Mouse (Mus musculus): ENCODE measurements around the gene Foxp1.

Foxp1 gene

DNA sequence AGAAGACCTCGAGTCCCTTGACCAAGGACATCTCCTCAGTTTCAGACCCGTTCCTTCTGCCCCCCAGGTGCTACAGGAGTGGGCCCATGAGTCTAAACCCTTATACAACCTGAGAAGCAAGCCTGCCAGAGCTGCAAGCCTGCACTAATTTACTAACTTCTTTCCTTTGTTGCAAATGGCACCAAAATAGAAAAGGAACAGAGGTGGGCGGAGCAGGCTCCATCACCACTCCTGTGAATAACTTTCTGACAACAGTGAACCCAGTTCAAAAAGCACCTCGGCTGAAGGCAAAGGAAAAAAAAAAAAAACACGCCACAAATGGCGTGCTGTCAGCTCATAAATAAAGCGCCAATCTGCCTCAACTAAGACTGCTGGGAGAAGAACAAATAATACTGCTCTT lies 81.4 kb downstream of the Foxp1 start:
- WGBS, result 56% methylated on average over 7 of the region's 7 CpGs

DNA sequence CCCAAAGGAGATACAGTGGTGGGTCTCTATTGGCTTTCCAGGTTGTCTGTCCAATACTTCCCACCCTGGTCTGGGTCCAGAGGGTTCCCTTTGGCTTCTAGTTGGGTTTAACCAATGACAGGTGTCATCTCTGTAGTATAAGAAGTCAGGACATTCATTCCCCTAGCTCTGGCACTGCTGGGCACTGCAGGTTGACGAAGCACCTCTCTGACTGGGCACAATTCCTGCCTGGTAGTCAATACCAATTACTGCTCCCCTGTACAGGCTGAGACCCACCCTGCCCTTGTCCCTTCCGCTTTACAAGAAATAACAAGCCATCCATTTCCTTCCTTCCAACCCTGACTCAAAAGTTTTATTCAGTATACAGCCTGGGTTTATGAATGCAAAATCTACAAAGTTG lies 81.9 kb downstream of the Foxp1 start:
- WGBS, result 78% methylated on average over 2 of the region's 2 CpGs

DNA sequence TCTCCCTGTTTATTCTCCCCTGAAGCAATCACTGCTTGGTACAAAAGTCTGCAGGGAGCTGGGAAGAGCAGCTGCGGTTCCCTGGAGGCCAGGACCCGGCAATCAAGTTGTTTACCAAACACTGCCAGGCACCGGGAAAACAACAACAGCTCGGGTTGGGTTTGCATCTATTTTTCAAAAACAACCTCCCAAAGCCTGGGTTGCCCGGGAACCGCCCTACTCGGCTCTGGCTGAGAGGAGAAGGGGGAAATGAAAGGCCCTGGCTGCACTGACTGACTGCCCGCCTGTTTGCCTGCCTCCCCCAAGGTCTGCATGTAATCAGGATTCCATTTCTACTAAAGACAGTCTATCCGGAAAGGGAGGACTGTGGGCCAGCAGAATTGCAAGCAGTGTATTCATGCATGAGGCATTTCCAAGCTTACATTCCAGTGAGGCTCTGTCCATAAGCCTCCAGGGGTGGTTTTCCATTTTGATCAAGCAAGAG lies 82.6 kb downstream of the Foxp1 start:
- WGBS, result 35% methylated on average over 9 of the region's 9 CpGs

DNA sequence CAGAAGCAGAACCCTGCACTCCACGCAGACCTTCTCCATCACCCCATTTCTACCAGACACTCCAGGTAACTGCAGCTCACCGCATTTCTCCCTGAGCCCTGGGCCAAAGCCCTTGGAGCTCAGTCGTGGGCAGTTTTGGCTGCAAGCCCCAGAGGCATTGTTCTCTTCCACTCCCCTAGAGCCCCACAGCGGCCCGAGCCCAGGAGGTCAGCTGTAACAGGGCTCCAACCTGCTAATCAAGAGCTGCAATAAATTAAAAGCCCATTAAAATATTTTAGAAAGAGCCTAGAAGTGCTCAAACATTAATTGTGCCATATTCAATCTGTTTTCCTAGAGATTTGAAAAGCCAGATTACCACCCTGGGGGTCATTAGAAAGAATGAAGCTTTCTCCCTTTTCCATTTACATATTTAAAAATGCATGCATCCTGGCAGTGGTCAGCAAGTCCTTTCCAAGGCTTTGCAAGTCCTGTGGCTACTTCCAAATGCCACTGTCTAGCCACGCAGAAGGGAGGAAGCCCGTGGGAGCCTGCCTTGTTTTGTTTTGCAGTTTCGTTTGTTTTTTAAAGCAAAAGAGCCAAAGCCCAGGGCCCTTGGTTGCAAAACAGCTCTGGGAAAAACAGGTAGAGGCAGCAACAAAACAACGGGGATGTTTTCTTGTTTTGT lies 83.2 kb downstream of the Foxp1 start:
- 41% methylated on average over 9 of the region's 9 CpGs for WGBS

DNA sequence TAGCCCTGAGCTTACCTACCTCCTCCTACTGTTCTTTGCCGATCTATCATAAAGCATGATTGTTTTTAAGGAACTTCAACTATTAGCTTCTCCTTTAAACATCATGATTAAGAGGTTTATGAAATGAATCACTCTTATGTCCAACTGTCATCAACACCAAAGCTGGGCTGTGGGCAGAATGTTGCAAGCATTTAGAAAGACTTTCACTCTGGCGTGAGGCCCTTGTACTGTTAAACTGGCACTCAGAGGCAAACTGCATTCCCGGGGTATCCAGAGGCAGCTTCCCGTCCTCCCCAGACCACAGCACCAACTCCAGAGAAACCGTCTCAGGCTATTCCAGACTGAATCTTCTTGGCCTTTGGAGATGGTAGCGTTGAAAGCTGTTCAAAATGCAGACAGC lies 86.2 kb downstream of the Foxp1 start:
- WGBS, result 84% methylated on average over 6 of the region's 6 CpGs

DNA sequence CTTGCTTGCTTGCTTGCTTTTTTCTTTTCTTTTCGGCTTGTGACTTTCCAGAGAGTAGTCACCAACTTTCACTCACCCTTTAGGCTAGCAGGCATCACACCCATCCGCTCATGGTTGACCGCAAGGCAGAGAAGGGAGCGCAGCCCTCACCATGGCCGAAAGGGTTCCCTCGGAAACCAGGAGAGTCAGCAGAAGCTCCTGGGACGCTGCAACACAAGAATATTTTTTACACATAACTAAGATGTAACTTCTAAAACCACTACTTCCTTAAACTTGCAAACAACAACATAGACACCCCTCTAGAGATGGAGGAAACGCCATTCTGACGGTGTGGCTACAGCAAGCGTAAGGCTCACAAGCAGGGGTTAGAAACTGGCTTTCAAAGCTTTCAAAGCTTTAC lies 87.4 kb downstream of the Foxp1 start:
- 94% methylated on average over 10 of the region's 10 CpGs for WGBS

DNA sequence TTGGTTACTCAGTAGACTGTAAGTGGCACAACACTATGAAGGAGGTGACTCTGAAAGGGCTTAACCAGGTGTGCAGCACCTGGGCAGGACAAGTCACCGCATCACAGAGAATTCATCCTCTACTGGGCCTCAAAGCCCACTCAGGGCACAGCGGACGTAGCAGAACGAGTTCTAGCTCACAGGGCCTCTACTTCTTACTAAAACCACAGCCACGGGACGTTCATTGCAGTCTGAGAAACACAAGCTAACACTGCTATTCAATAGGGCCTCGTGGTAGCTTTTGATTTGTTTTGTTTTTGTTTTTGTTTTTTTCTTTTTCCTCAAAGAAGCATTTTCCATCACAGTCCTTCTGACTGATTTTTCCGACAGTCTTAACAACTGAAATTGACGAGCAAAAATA lies 89.5 kb downstream of the Foxp1 start:
- 94% methylated on average over 9 of the region's 9 CpGs for WGBS

DNA sequence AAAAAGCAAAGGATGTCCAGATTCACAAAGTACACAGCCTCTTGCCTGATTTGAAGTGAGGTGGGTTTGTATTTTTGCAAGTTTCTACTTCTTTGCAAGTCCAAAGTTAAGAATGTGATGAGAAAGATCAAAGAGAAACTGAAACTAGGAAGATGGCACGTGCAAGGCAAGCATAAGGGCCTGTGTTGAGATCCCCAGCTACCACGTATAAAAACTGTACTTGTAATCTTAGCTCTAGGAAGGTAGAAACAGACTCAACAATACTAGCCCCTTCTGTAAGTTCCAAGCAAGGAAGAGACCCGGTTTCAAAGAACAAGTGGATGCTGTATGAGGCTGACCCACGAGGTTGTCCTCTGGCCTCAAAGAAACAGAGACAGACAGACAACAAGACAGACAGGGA lies 90.6 kb downstream of the Foxp1 start:
- 65% methylated on average over 4 of the region's 4 CpGs for WGBS

DNA sequence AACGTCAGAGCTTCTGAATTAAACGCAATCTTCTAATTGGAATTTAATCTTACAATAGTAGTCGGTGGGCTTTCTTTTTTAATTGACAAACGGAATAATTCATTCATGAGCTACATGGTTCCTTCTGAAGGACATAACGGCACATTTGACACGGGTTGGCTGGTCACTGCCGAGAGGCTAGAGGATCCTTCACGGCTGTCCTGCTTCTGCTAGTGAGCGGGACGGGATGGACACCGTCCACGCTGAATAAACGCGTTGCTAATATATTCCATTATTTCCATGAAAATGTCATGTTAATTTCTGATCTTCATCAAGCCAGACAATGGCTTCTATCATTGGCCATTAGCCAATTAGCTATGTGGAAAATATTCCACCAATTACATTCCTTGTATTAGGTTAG lies 92.0 kb downstream of the Foxp1 start:
- 87% methylated on average over 14 of the region's 14 CpGs for WGBS

DNA sequence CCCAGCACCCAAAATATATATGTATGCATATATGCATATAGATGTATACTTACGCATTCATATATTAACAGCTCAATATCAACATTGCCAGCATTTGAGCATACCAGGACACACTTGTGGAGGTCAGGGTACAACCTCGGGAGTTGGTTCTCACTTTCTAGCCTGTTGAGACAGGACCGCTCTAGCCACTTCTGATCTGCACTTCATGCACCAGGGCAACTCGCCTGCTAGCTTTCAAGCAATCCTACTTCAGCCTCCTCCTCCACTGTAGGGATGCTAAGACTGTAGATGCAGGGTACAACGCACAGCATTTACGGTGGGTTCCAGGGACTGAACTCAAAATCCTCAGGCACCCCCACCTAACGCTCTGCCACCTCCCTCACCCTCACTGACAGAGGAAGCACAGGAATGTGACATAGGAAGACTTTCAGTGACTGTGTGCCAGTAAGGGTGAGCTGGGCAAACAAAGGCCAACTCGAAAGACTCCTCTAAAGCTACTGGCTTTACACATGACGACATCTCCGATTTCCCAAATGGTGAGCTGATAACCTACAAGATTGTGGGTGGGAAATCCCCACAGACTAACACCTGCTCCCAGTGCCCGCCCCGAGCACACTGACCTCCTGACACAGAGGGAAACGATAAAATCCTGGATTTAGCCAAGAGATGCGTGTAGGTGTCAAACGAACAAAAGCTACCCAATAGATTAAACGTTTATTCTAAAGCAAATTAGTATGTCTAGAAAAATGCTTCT lies 93.0 kb downstream of the Foxp1 start:
- WGBS, result 85% methylated on average over 16 of the region's 16 CpGs

DNA sequence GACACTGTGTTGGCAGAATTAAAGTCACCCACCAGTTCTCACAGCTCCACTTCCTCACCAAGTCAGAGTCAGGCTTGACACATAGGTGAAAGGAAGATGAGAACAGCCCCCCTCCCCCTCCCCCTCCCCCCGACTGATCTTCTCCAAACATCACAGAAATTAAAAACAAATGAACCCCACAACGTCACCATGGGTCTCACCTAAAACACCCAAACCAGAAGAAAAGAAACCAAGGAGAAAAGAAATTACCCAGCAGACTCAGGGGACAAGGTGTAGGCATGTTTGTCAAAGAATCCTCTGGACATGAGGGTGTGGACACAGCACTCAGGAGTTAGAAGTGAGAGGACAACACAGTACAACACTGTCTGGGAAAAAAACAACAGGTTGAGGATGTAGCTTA lies 93.6 kb downstream of the Foxp1 start:
- WGBS, result 72% methylated on average over 2 of the region's 2 CpGs

DNA sequence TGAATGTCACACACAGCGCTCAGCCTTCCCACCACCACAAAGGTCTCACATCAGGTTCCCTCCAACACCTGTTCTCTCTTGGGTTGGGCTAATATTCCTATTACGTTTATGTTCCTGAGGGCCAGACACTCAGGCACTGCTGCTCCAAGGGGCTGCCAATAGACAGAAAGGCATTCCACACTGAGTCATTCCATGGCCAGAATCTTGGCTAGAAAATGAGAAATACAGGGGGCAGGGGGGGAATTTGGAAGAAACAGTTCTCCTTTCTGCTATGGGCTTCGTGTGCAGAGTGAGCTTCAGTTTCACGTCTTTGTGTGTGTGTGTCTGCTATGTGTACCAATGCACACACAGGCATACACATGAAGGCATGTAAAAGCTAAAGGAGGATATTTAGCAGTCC lies 95.2 kb downstream of the Foxp1 start:
- 80% methylated on average over 4 of the region's 4 CpGs for WGBS

DNA sequence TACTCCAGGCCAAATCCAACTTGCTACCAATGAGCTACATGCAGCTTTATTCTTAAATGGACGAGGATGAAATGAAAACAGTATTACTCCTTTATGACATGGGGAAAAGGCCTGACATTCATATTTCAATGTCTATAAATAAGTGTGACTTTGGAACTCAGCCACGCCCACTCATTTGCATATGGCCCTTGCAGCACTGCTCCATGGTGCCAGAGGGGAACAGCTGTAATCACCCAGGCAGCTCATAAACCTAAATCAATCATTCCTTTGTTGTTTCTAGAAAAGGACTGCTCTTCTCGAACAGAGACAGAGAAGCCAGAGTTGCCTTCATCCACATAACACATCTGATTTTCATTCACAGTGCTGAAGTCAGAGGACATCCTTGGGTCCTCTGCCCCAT lies 97.5 kb downstream of the Foxp1 start:
- 67% methylated on average over 3 of the region's 3 CpGs for WGBS

DNA sequence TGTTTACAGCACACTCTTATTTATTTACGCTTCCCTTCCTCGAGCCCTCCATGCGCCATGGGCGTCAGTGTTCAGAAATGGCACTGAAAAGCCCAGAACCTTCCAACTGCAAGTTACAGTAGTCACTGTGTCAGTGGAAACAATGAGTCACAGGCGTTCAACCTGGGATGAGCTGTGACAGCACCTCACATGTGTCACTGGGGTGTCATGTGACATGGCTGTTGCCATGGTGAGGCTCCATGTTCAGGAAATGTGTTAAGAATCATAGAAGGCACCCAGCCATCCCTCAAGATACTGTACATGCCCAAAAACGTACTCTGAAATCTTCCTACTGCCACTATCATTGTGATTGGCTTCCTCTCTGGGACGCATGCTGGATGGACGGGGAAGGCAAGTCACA lies 101.9 kb downstream of the Foxp1 start:
- 57% methylated on average over 8 of the region's 8 CpGs for WGBS

DNA sequence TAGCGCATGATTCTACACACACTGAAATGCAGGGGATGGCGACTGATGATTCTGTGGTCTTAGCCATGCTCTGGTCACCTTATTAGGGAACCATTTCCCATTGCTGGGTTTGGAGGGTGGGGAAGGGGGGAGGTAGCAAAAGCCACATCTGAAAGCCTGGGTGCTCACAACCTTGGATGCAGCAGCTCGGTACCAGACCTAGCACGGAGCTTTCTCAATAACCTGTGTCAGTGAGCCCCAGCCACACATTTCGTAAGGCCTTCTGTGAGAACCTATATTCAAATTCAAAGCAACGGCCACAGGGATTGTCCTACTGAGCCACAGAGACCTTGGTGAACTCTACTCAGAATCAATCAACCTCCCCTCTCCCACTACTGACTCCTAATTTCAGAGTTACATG lies 109.9 kb downstream of the Foxp1 start:
- 89% methylated on average over 6 of the region's 6 CpGs for WGBS

DNA sequence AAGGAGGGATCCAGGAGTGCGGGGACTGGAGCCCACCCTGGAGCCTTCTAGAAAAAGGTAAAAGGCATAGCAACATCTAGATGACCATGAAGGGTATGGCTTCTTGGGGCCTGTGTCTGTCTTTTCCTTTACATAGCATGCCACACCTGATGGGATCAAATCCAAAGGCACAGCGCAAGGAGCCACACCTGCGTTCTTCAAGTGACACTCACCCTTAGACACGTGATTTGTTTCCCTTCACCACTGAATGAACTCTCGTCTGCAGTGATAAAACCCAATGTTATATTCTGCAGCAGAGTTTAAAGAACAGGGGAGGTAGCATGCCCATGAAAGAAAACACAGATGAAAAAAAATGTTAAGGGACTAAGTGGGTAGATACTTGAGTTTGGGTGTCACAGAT lies 112.9 kb downstream of the Foxp1 start:
- 79% methylated on average over 5 of the region's 5 CpGs for WGBS

DNA sequence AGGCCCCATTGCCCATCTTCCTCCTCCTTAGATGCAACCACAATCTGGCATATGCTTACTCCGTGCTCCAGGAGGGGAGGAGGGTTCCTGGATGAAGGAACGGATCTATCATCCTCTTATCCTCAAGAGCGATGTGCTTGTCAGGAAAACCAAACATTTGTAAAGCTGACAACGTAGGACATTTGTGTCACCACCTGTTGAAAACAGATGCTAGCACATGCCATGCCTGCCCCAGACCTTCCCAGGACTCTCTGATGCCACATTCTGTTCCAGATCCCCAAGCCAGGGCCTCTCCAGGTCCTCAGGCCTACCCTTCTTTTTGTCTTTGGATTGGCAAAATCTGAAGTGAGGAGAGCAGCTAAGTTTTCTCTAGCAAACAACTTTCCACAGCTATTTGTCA lies 113.6 kb downstream of the Foxp1 start:
- 88% methylated on average over 4 of the region's 4 CpGs for WGBS

DNA sequence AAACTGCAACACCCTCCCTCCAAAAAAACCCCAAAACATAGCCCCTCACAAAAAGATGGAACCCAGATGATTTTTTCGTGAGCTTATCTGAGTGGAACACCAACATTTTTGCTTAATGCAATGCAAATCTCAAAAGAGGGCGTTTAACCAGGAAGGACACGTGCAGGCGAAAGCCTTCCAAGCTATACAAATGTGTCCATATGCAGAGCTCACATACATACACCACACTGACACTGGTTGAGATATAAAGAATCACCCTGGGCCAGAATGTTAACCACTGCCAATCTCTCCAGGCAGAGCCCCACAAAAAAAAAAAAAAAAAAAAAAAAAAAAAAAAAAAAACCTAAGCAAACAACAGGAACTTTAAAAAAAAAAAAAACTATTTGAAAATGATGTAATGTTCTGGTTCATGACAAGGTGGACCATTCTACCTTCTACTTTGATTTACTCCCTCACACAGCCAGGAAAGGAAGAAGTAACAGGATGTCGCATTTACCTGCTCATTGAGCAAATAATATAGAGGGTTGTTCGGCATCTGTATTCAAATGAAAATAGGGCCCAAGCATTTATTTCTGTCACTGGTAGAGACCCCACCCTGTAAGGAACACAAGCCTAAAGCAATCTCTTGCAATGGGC lies 118.6 kb downstream of the Foxp1 start:
- WGBS, result 73% methylated on average over 6 of the region's 6 CpGs

DNA sequence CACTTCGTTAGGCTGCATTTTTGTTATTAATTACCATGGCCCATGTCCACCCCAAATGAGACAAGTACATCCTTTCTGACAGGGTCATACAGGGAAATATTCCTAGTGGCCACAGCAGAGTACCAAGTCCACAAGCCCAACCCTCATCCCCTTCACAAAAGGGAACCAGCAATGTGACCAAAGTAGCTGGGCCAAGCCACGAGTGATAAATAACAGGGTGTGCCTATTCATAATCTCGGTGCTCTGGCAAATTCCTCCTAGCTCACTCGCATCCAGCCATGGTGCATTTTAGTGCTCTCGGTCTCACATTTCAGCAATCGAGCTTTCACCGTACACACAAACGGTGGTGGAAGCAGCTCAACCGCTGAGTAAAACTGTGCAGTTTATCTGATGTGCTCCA lies 119.6 kb downstream of the Foxp1 start:
- WGBS, result 76% methylated on average over 9 of the region's 9 CpGs

DNA sequence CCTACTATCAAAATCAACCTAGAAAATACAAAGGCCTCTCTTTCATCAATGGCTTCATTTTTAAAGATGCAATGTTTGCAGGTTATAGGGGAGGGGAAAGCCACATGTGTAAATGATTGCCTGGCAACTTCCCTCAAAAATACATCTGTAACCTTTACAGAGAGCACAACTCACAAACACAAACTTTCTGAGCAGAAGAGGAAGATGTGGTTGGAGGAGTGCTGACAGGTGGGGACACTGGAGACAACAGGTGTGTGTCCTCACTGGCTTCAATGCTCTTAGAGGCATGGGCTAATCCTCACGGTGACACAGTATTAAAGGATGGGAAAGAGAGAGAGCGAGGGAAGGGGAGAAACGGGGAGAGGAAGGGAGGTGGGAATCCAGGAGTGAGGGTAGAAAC lies 120.2 kb downstream of the Foxp1 start:
- 87% methylated on average over 3 of the region's 3 CpGs for WGBS

DNA sequence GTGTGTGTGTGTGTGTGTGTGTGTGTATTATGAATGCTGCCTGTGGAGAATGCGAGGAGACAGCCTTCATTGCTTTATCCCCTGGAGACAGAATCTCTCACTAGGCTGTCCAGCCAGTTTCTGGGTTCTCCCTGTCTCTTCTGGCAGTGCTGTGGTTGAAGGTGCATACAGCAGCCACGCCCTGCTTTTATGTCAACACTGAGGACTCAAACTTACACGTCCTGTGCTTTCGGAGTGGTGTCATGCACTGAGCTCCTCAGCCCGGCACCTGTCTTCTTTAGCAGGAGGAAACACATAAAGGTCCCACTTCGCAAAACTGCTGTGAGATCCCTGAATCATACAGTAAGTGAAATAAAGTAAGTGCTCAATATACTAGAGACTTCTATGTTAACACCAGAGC lies 120.7 kb downstream of the Foxp1 start:
- 84% methylated on average over 6 of the region's 6 CpGs for WGBS

DNA sequence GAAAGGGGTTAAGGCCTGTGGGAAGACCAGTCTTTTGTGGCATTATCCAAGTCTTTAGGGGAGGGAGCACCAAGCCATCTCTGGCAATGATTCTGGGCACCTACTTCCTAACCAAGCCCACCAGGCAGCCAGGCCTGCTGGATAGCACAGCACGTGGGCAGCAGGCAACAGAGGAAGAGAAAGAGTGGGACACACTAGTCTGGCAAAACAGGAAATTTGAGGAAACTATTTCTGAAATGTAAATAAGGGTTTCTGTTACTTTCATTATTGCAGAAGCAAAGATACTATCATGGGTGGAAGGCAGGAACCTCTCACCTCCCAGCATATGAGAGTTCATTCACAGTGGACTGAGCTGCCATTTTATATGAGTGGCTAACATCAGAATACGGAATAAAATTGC lies 121.3 kb downstream of the Foxp1 start:
- 60% methylated on average over 2 of the region's 2 CpGs for WGBS

DNA sequence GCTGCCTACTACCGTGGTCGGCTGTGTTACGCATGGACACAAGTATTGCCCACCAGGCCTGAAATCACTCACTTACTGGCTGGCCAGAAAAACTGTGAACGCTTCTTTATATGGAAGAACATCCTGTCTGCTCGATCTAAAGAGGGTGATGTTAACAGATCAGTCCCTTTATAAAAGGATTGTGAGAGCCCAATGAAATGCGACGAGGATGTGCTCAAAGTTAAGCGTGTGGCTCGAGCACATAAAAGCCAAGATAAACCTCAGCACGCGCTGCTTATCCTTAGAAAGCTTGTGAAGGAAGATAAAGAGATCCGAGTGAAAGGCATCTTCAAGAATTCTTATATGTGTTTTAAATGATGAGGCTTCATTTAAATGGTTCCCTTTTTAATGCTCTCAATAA lies 126.8 kb downstream of the Foxp1 start:
- WGBS, result 76% methylated on average over 12 of the region's 12 CpGs
